Mouse (Mus musculus) forebrain, embryonic 14.5 days (tissue): ENCODE results near the gene Dhcr24. TPM values are rescaled to one million over a fixed set of nuclear protein-coding genes. Genes with fewer than 3 reads are reported as not detected.

ENCODE experiments used
- ATAC-seq: fragments of 200-750 bp; cut with Nextera tagmentation; 2 replicates; pipeline ENCODE4 v1.8.0; 2017; ENCODE audit warnings: mild to moderate bottlenecking, moderate library complexity
- DNase-seq: peaks from one replicate; pipeline ENCODE4 v3.0.0-alpha.2; 2015; ENCODE audit warnings: low spot score
- H3K27ac ChIP-seq: fragments of 300-500 bp; sonication (generic); 2 replicates; pipeline ENCODE4 v1.5.1; 2014; ENCODE audit warnings: low read depth, mild to moderate bottlenecking, control low read depth, low read length, moderate library complexity
- H3K27me3 ChIP-seq: fragments of 300-500 bp; sonication (generic); replicated peaks from 2 replicates; pipeline ENCODE4 v1.6.1; 2014; ENCODE audit warnings: low read length, control low read depth, mixed read lengths; ENCODE audit not compliant: control insufficient read depth, insufficient read depth
- H3K36me3 ChIP-seq: fragments of 300-500 bp; sonication (generic); 2 replicates; pipeline ENCODE4 v1.6.1; 2014; ENCODE audit warnings: low read length, control low read depth; ENCODE audit not compliant: control insufficient read depth, insufficient read depth
- H3K4me1 ChIP-seq: fragments of 300-500 bp; sonication (generic); 2 replicates; pipeline ENCODE4 v1.6.1; 2014; ENCODE audit warnings: antibody characterized with exemption, low read length, control low read depth; ENCODE audit not compliant: control insufficient read depth, insufficient read depth
- H3K4me2 ChIP-seq: fragments of 300-500 bp; sonication (generic); 2 replicates; pipeline ENCODE4 v1.6.1; 2014; ENCODE audit warnings: mild to moderate bottlenecking, control low read depth, low read length
- H3K4me3 ChIP-seq: fragments of 300-500 bp; sonication (generic); 2 replicates; pipeline ENCODE4 v1.5.1; 2014; ENCODE audit warnings: low read depth, low read length, control low read depth
- H3K9ac ChIP-seq: fragments of 300-500 bp; sonication (generic); 2 replicates; pipeline ENCODE4 v1.6.1; 2014; ENCODE audit warnings: mild to moderate bottlenecking, low read length, control low read depth, moderate library complexity
- H3K9me3 ChIP-seq: fragments of 300-500 bp; sonication (generic); replicated peaks from 2 replicates; pipeline ENCODE4 v1.6.1; 2016; ENCODE audit warnings: low read length, control low read depth, mixed read lengths; ENCODE audit not compliant: control insufficient read depth
- WGBS: fragments of 180-500 bp; shearing (Covaris S2); extraction: QIAGEN DNeasy Blood & Tissue Kit; methylation state at CpG from one replicate; pipeline ENCODE4 v1.1.7; 2014; 5-methylcytosine and 5-hydroxymethylcytosine counted together
- polyA plus RNA-seq: library from polyadenylated mRNA; unstranded; fragments of >200 nt; fragmentation: Nextera tagmentation; extraction: Ambion mirVana; gene quantifications from 2 replicates; pipeline ENCODE4 v1.2.1, GENCODE M21; 2014

The Dhcr24 gene
- polyA plus RNA-seq, 1 experiment from 2014 or later = 16.6 TPM

- Histone ChIP-seq H3K27me3 (peaks cover 28% of the 10 kb centered on the region), H3K4me3 (no peak overlapping the region), H3K4me1 (no peaks in the 10 kb centered on the region; the same call in 1 of the 2 replicates), H3K27ac (no peak overlapping the region), H3K36me3 (no peaks in the 10 kb centered on the region), H3K4me2 (no peak overlapping the region), H3K9ac (no peak overlapping the region), H3K9me3 (no peaks in the 10 kb centered on the region)
- 38% methylated on average over 28 of the region's 28 CpGs for WGBS
- DNase-seq (no peak), ATAC-seq (no peak)
These were observed 61.9 kb downstream of the Dhcr24 start for GRCm38 (mm10) chr4:106622712-106623111.

GRCm38 (mm10) chr4:106624271-106624670 is 63.4 kb downstream of the Dhcr24 start:
- Histone ChIP-seq H3K9me3 (no peaks in the 10 kb centered on the region), H3K9ac (no peak overlapping the region), H3K4me2 (no peak overlapping the region), H3K27me3 (peaks cover 28% of the 10 kb centered on the region), H3K4me3 (no peak overlapping the region), H3K36me3 (no peaks in the 10 kb centered on the region), H3K27ac (no peak overlapping the region), H3K4me1 (no peaks in the 10 kb centered on the region; the same call in 1 of the 2 replicates)
- DNase-seq = no peak
- 91% methylated on average over 10 of the region's 10 CpGs for WGBS
- ATAC-seq = no peak

- Histone ChIP-seq H3K4me3 (no peak overlapping the region), H3K36me3 (no peaks in the 10 kb centered on the region), H3K9me3 (no peaks in the 10 kb centered on the region), H3K27ac (no peak overlapping the region), H3K4me1 (peaks cover 10% of the 10 kb centered on the region), H3K4me2 (no peak overlapping the region), H3K9ac (no peak overlapping the region), H3K27me3 (peaks cover 13% of the 10 kb centered on the region)
- no peak for DNase-seq
- ATAC-seq = no peak
- WGBS = 68% methylated on average over 5 of the region's 5 CpGs
These were observed 67.0 kb downstream of the Dhcr24 start for GRCm38 (mm10) chr4:106627809-106628208.

GRCm38 (mm10) chr4:106628650-106629360 is 68.0 kb downstream of the Dhcr24 start:
- peaks cover 11% of the 10 kb centered on the region for H3K4me1 ChIP-seq
- no peak overlapping the region for H3K4me2 ChIP-seq
- H3K9ac ChIP-seq = no peak overlapping the region
- H3K9me3 ChIP-seq = no peaks in the 10 kb centered on the region
- H3K27ac ChIP-seq = no peak overlapping the region
- no peak for ATAC-seq
- DNase-seq = no peak
- 59% methylated on average over 9 of the region's 9 CpGs for WGBS
- H3K27me3 ChIP-seq = peaks cover 3% of the 10 kb centered on the region; the same call in 1 of the 2 replicates
- no peaks in the 10 kb centered on the region for H3K36me3 ChIP-seq
- no peak overlapping the region for H3K4me3 ChIP-seq

- no peak for ATAC-seq
- Histone ChIP-seq H3K4me3 (no peak overlapping the region), H3K4me2 (no peak overlapping the region), H3K4me1 (peaks cover 13% of the 10 kb centered on the region), H3K9ac (no peak overlapping the region), H3K36me3 (no peaks in the 10 kb centered on the region), H3K27ac (no peak overlapping the region), H3K27me3 (no peaks in the 10 kb centered on the region; the same call in 1 of the 2 replicates), H3K9me3 (no peaks in the 10 kb centered on the region)
- no peak for DNase-seq
- WGBS = 74% methylated on average over 5 of the region's 5 CpGs
These were observed 68.5 kb downstream of the Dhcr24 start for GRCm38 (mm10) chr4:106629374-106629773.

- Histone ChIP-seq H3K4me1 (peaks cover 13% of the 10 kb centered on the region), H3K9me3 (no peaks in the 10 kb centered on the region), H3K36me3 (no peaks in the 10 kb centered on the region), H3K27ac (peak overlapping the region; percentile 35; the same call in 1 of the 2 replicates), H3K4me3 (no peak overlapping the region), H3K9ac (peak overlapping the region; percentile 4; the same call in 1 of the 2 replicates), H3K27me3 (no peaks in the 10 kb centered on the region), H3K4me2 (no peak overlapping the region)
- peak; percentile 89 for ATAC-seq
- DNase-seq = peak; percentile 90
- 27% methylated on average over 14 of the region's 14 CpGs for WGBS
These were observed 69.7 kb downstream of the Dhcr24 start for GRCm38 (mm10) chr4:106630333-106631220.

GRCm38 (mm10) chr4:106632313-106632712 is 71.5 kb downstream of the Dhcr24 start:
- no peak overlapping the region for H3K9ac ChIP-seq
- peaks cover 13% of the 10 kb centered on the region for H3K4me1 ChIP-seq
- H3K4me2 ChIP-seq = no peak overlapping the region
- 29% methylated on average over 1 of the region's 3 CpGs for WGBS
- peak overlapping the region; percentile 5; the same call in 1 of the 2 replicates for H3K27ac ChIP-seq
- H3K36me3 ChIP-seq = no peaks in the 10 kb centered on the region
- ATAC-seq = no peak
- DNase-seq = peak; percentile 39
- no peak overlapping the region for H3K4me3 ChIP-seq
- no peaks in the 10 kb centered on the region for H3K9me3 ChIP-seq
- H3K27me3 ChIP-seq = no peaks in the 10 kb centered on the region

GRCm38 (mm10) chr4:106633281-106634085 is 72.6 kb downstream of the Dhcr24 start:
- no peak overlapping the region for H3K4me2 ChIP-seq
- DNase-seq (no peak), ATAC-seq (no peak)
- peak overlapping the region; percentile 21; the same call in 1 of the 2 replicates for H3K27ac ChIP-seq
- no peaks in the 10 kb centered on the region for H3K36me3 ChIP-seq
- peaks cover 13% of the 10 kb centered on the region for H3K4me1 ChIP-seq
- H3K9ac ChIP-seq = no peak overlapping the region
- WGBS = 41% methylated on average over 8 of the region's 8 CpGs
- H3K9me3 ChIP-seq = no peaks in the 10 kb centered on the region
- no peak overlapping the region for H3K4me3 ChIP-seq
- H3K27me3 ChIP-seq = no peaks in the 10 kb centered on the region
